Mouse (Mus musculus) forebrain, embryonic 14.5 days (tissue): ENCODE measurements at regions not wholly inside any gene's neighbourhood (a gene's known extent, or its start where the extent isn't known, plus 50 kb on each side); places are given as distances from the start of the nearest gene placed in this dataset.

ENCODE experiments used
- ATAC-seq: fragments of 200-750 bp; cut with Nextera tagmentation; 2 replicates; pipeline ENCODE4 v1.8.0; 2017; ENCODE audit warnings: mild to moderate bottlenecking, moderate library complexity
- DNase-seq: peaks from one replicate; pipeline ENCODE4 v3.0.0-alpha.2; 2015; ENCODE audit warnings: low spot score
- H3K27ac ChIP-seq: fragments of 300-500 bp; sonication (generic); 2 replicates; pipeline ENCODE4 v1.5.1; 2014; ENCODE audit warnings: low read depth, mild to moderate bottlenecking, control low read depth, low read length, moderate library complexity
- H3K27me3 ChIP-seq: fragments of 300-500 bp; sonication (generic); replicated peaks from 2 replicates; pipeline ENCODE4 v1.6.1; 2014; ENCODE audit warnings: low read length, control low read depth, mixed read lengths; ENCODE audit not compliant: control insufficient read depth, insufficient read depth
- H3K36me3 ChIP-seq: fragments of 300-500 bp; sonication (generic); 2 replicates; pipeline ENCODE4 v1.6.1; 2014; ENCODE audit warnings: low read length, control low read depth; ENCODE audit not compliant: control insufficient read depth, insufficient read depth
- H3K4me1 ChIP-seq: fragments of 300-500 bp; sonication (generic); 2 replicates; pipeline ENCODE4 v1.6.1; 2014; ENCODE audit warnings: antibody characterized with exemption, low read length, control low read depth; ENCODE audit not compliant: control insufficient read depth, insufficient read depth
- H3K4me2 ChIP-seq: fragments of 300-500 bp; sonication (generic); 2 replicates; pipeline ENCODE4 v1.6.1; 2014; ENCODE audit warnings: mild to moderate bottlenecking, control low read depth, low read length
- H3K4me3 ChIP-seq: fragments of 300-500 bp; sonication (generic); 2 replicates; pipeline ENCODE4 v1.5.1; 2014; ENCODE audit warnings: low read depth, low read length, control low read depth
- H3K9ac ChIP-seq: fragments of 300-500 bp; sonication (generic); 2 replicates; pipeline ENCODE4 v1.6.1; 2014; ENCODE audit warnings: mild to moderate bottlenecking, low read length, control low read depth, moderate library complexity
- H3K9me3 ChIP-seq: fragments of 300-500 bp; sonication (generic); replicated peaks from 2 replicates; pipeline ENCODE4 v1.6.1; 2016; ENCODE audit warnings: low read length, control low read depth, mixed read lengths; ENCODE audit not compliant: control insufficient read depth
- WGBS: fragments of 180-500 bp; shearing (Covaris S2); extraction: QIAGEN DNeasy Blood & Tissue Kit; methylation state at CpG from one replicate; pipeline ENCODE4 v1.1.7; 2014; 5-methylcytosine and 5-hydroxymethylcytosine counted together

- Histone ChIP-seq H3K27me3 (peaks cover 18% of the 10 kb centered on the region; the same call in 1 of the 2 replicates), H3K4me3 (no peak overlapping the region), H3K9me3 (no peaks in the 10 kb centered on the region), H3K9ac (no peak overlapping the region), H3K4me2 (no peak overlapping the region), H3K27ac (no peak overlapping the region), H3K4me1 (peaks cover 14% of the 10 kb centered on the region; the same call in 1 of the 2 replicates), H3K36me3 (no peaks in the 10 kb centered on the region)
- WGBS: 4% methylated on average over 6 of the region's 6 CpGs
- DNase-seq (peak; percentile 68), ATAC-seq (peak; percentile 36; the same call in 1 of the 2 replicates)
Measured at GRCm38 (mm10) chr1:57609307-57609706, 164.7 kb upstream of the Spats2l start.

GRCm38 (mm10) chr1:57612171-57612570, 161.8 kb upstream of the Spats2l start:
- Histone ChIP-seq H3K9ac (no peak overlapping the region), H3K9me3 (no peaks in the 10 kb centered on the region), H3K4me3 (no peak overlapping the region), H3K4me2 (no peak overlapping the region), H3K27me3 (peaks cover 8% of the 10 kb centered on the region; the same call in 1 of the 2 replicates), H3K36me3 (no peaks in the 10 kb centered on the region), H3K27ac (no peak overlapping the region), H3K4me1 (peaks cover 14% of the 10 kb centered on the region; the same call in 1 of the 2 replicates)
- no peak for ATAC-seq
- 61% methylated on average over 4 of the region's 4 CpGs for WGBS
- DNase-seq: no peak

- H3K4me1 ChIP-seq: peaks cover 12% of the 10 kb centered on the region; the same call in 1 of the 2 replicates
- H3K4me2 ChIP-seq: peak overlapping the region; percentile 24
- no peak overlapping the region for H3K9ac ChIP-seq
- no peaks in the 10 kb centered on the region for H3K36me3 ChIP-seq
- no peaks in the 10 kb centered on the region for H3K9me3 ChIP-seq
- whole genome bisulfite sequencing: 23% methylated on average over 17 of the region's 17 CpGs
- peaks cover 8% of the 10 kb centered on the region; the same call in 1 of the 2 replicates for H3K27me3 ChIP-seq
- ATAC-seq (peak; percentile 42; the same call in 1 of the 2 replicates), DNase-seq (peak; percentile 20)
- no peak overlapping the region for H3K4me3 ChIP-seq
- no peak overlapping the region for H3K27ac ChIP-seq
Measured at GRCm38 (mm10) chr1:57612931-57613804, 160.8 kb upstream of the Spats2l start.

- no peak for DNase-seq
- no peak for ATAC-seq
- Histone ChIP-seq H3K36me3 (no peaks in the 10 kb centered on the region), H3K9me3 (no peaks in the 10 kb centered on the region), H3K27me3 (peaks cover 8% of the 10 kb centered on the region; the same call in 1 of the 2 replicates), H3K9ac (no peak overlapping the region), H3K4me3 (no peak overlapping the region), H3K27ac (no peak overlapping the region), H3K4me1 (peaks cover 3% of the 10 kb centered on the region; the same call in 1 of the 2 replicates), H3K4me2 (no peak overlapping the region)
Measured at GRCm38 (mm10) chr1:57615155-57615554, 158.8 kb upstream of the Spats2l start.

GRCm38 (mm10) chr1:57617316-57617715, 156.6 kb upstream of the Spats2l start:
- no peak overlapping the region for H3K4me2 ChIP-seq
- peaks cover 3% of the 10 kb centered on the region; the same call in 1 of the 2 replicates for H3K4me1 ChIP-seq
- ATAC-seq (no peak), DNase-seq (no peak)
- H3K36me3 ChIP-seq: no peaks in the 10 kb centered on the region
- no peaks in the 10 kb centered on the region for H3K9me3 ChIP-seq
- no peak overlapping the region for H3K4me3 ChIP-seq
- 0 out of 2 replicates have a peak, but pooled peaks cover 3% of the 10 kb centered on the region for H3K27me3 ChIP-seq
- H3K9ac ChIP-seq: no peak overlapping the region
- H3K27ac ChIP-seq: no peak overlapping the region
- 84% methylated on average over 3 of the region's 3 CpGs for WGBS

- 83% methylated on average over 9 of the region's 9 CpGs for WGBS
- no peak overlapping the region for H3K4me3 ChIP-seq
- H3K4me2 ChIP-seq: no peak overlapping the region
- H3K27me3 ChIP-seq: no peaks in the 10 kb centered on the region
- H3K9me3 ChIP-seq: no peaks in the 10 kb centered on the region
- no peaks in the 10 kb centered on the region for H3K36me3 ChIP-seq
- no peak for ATAC-seq
- DNase-seq: no peak
- no peak overlapping the region for H3K27ac ChIP-seq
- no peaks in the 10 kb centered on the region for H3K4me1 ChIP-seq
- no peak overlapping the region for H3K9ac ChIP-seq
Measured at GRCm38 (mm10) chr1:57622561-57622960, 151.4 kb upstream of the Spats2l start.

GRCm38 (mm10) chr1:57633986-57634385, 140.0 kb upstream of the Spats2l start:
- Histone ChIP-seq H3K9me3 (no peaks in the 10 kb centered on the region), H3K36me3 (no peaks in the 10 kb centered on the region), H3K4me1 (no peaks in the 10 kb centered on the region), H3K27ac (no peak overlapping the region), H3K9ac (no peak overlapping the region), H3K4me2 (no peak overlapping the region), H3K4me3 (no peak overlapping the region), H3K27me3 (no peaks in the 10 kb centered on the region)
- DNase-seq (no peak), ATAC-seq (no peak)
- WGBS: 44% methylated on average over 1 of the region's 1 CpGs

- WGBS: 86% methylated on average over 5 of the region's 5 CpGs
- H3K27me3 ChIP-seq: no peaks in the 10 kb centered on the region
- H3K4me2 ChIP-seq: no peak overlapping the region
- ATAC-seq: no peak
- no peak for DNase-seq
- no peak overlapping the region for H3K4me3 ChIP-seq
- no peaks in the 10 kb centered on the region for H3K4me1 ChIP-seq
- no peak overlapping the region for H3K27ac ChIP-seq
- H3K9ac ChIP-seq: no peak overlapping the region
- H3K36me3 ChIP-seq: no peaks in the 10 kb centered on the region
- H3K9me3 ChIP-seq: no peaks in the 10 kb centered on the region
Measured at GRCm38 (mm10) chr1:57642131-57642530, 131.8 kb upstream of the Spats2l start.

GRCm38 (mm10) chr1:57643466-57644097, 130.4 kb upstream of the Spats2l start:
- Histone ChIP-seq H3K4me2 (no peak overlapping the region), H3K4me3 (no peak overlapping the region), H3K9ac (no peak overlapping the region), H3K4me1 (no peaks in the 10 kb centered on the region), H3K27me3 (no peaks in the 10 kb centered on the region), H3K27ac (no peak overlapping the region), H3K9me3 (no peaks in the 10 kb centered on the region), H3K36me3 (no peaks in the 10 kb centered on the region)
- 63% methylated on average over 6 of the region's 6 CpGs for WGBS
- ATAC-seq: no peak; the same call in 1 of the 2 replicates
- DNase-seq: peak; percentile 34
